Comparison of ENCODE assay signal across 29 mouse cellular contexts in the genomic region with DNA sequence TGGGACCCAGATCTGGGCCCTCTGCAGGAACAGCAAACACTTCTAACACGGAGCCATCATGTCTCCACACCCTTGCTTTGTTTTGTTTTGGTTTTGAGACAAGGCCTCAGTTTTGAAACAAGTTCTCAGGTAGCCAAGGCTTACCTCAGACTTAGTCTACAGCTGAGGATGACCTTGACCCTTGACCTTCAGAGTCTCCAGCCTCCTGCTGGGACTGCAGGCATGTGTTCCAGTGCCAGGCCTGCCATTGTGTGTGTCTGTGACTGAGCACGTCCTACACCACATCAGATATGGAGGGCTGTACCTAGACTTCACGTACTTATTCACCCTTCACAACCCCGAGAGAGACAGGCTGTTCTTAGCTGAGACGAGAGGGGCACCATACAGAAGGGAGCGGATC. TPM values are rescaled to one million over a fixed set of nuclear protein-coding genes. Genes with fewer than 3 reads are reported as not detected.
DNase-seq lines count a peak whose midpoint lies in the region; ATAC-seq lines count a peak whose summit lies in the region.
"Had no signal": no experiment of that assay in that cellular context is flagged by ENCODE, and none has a peak within 500 bp of the region (broad histone marks: within the 10 kb centered on the region; RNA-seq: fewer than 3 reads in every experiment).

No protein-coding gene starts in this region.

- H3K27me3 ChIP-seq in heart, embryonic 10.5 days (ENCODE audit: insufficient read depth, poor library complexity, severe bottlenecking), result no peaks in the 10 kb centered on the region
- H3K27me3 ChIP-seq in liver, embryonic 13.5 days, result peaks cover 32% of the 10 kb centered on the region
- H3K27me3 ChIP-seq: hindbrain, embryonic 15.5 days; limb, embryonic 15.5 days; lung, embryonic 15.5 days; midbrain, embryonic 15.5 days; neural tube, embryonic 13.5 days had no signal

- no peaks in the 10 kb centered on the region for H3K9me3 ChIP-seq in heart, embryonic 10.5 days
- H3K9me3 ChIP-seq in liver, embryonic 13.5 days (replicated peaks), result no peaks in the 10 kb centered on the region
- H3K9me3 ChIP-seq: hindbrain, embryonic 15.5 days; limb, embryonic 15.5 days; lung, embryonic 15.5 days; megakaryocyte, embryonic 14.5 days; midbrain, embryonic 15.5 days; neural tube, embryonic 13.5 days had no signal

- no peak for DNase-seq in heart, embryonic 10.5 days (ENCODE audit: low spot score)
- no peak for DNase-seq in heart, postnatal 4 days
- no peak for DNase-seq in liver, embryonic 13.5 days
- DNase-seq in liver, result no peak
- DNase-seq in ZHBTc4 (ENCODE audit: low read depth, low spot score), result peak; percentile 80
- DNase-seq in Muller cell, postnatal 12 days (ENCODE audit: inconsistent ontology term), result no peak
- no peak for DNase-seq in cerebellum, adult 9-10 months
- DNase-seq: adrenal gland, postnatal 14 days; cerebellum, adult 8-10 months; forebrain, postnatal 0 days; gastrocnemius, postnatal 14 days; heart, adult 18-20 months; kidney, adult 9 months; kidney, postnatal 25 days; left cerebral cortex, postnatal 4 days; lung, postnatal 36 days; right cerebral cortex, postnatal 4 days; thymus, postnatal 36 days had no signal

- H3K27ac ChIP-seq in heart, embryonic 10.5 days, result peak overlapping the region; percentile 85
- H3K27ac ChIP-seq in liver, embryonic 13.5 days, result peak overlapping the region; percentile 79
- H3K27ac ChIP-seq: hindbrain, embryonic 15.5 days; limb, embryonic 15.5 days; lung, embryonic 15.5 days; midbrain, embryonic 15.5 days; neural tube, embryonic 13.5 days had no signal

- ATAC-seq in liver, embryonic 13.5 days (ENCODE audit: low read depth), result no peak
- ATAC-seq: forebrain, postnatal 0 days; midbrain, embryonic 15.5 days had no signal

- H3K4me1 ChIP-seq in heart, embryonic 10.5 days, result peaks cover 56% of the 10 kb centered on the region
- peaks cover 67% of the 10 kb centered on the region for H3K4me1 ChIP-seq in liver, embryonic 13.5 days (replicated peaks)
- H3K4me1 ChIP-seq: hindbrain, embryonic 15.5 days; midbrain, embryonic 15.5 days had no signal

- peak overlapping the region; percentile 46; the same call in 1 of the 2 replicates for H3K9ac ChIP-seq in liver, embryonic 13.5 days
- H3K9ac ChIP-seq: forebrain, postnatal 0 days; hindbrain, embryonic 15.5 days; limb, embryonic 15.5 days; lung, embryonic 15.5 days; midbrain, embryonic 15.5 days; neural tube, embryonic 13.5 days had no signal

- no peak overlapping the region for H3K4me3 ChIP-seq in heart, embryonic 10.5 days
- no peak overlapping the region for H3K4me3 ChIP-seq in liver, embryonic 13.5 days (replicated peaks)
- H3K4me3 ChIP-seq: hindbrain, embryonic 15.5 days; limb, embryonic 15.5 days; lung, embryonic 15.5 days; megakaryocyte, embryonic 14.5 days; midbrain, embryonic 15.5 days; neural tube, embryonic 13.5 days had no signal

- no peak overlapping the region for H3K4me2 ChIP-seq in liver, embryonic 13.5 days
- H3K4me2 ChIP-seq: hindbrain, embryonic 15.5 days; limb, embryonic 15.5 days; lung, embryonic 15.5 days; midbrain, embryonic 15.5 days; neural tube, embryonic 13.5 days had no signal

- WGBS in heart, embryonic 10.5 days, result 74% methylated on average over 6 of the region's 6 CpGs
- WGBS in liver, embryonic 13.5 days (ENCODE audit: insufficient replicate concordance), result 73% methylated on average over 6 of the region's 6 CpGs

- no peaks in the 10 kb centered on the region for H3K36me3 ChIP-seq in heart, embryonic 10.5 days
- H3K36me3 ChIP-seq in liver, embryonic 13.5 days, result no peaks in the 10 kb centered on the region
- H3K36me3 ChIP-seq: hindbrain, embryonic 15.5 days; limb, embryonic 15.5 days; lung, embryonic 15.5 days; midbrain, embryonic 15.5 days; neural tube, embryonic 13.5 days had no signal

RNA-seq across cellular contexts. Expression of a gene that starts 46.2 kb away (rescaled TPM):
- not detected in 2 replicates for polyA plus RNA-seq in heart, embryonic 10.5 days (2016; fragmentation: Nextera tagmentation; extraction: Ambion mirVana)
- total RNA-seq in heart, postnatal 4 days (2021), result not detected
- polyA plus RNA-seq in liver, embryonic 13.5 days (2015; fragmentation: Nextera tagmentation; extraction: Ambion mirVana), result not detected in 2 replicates
- total RNA-seq: forebrain, postnatal 0 days; left cerebral cortex, adult 18-20 months; left cerebral cortex, postnatal 4 days; MEL had no signal
- polyA plus RNA-seq: heart, embryonic 14.5 days; hindbrain, embryonic 15.5 days; intestine, embryonic 14.5 days; limb, embryonic 15.5 days; lung, embryonic 15.5 days; midbrain, embryonic 15.5 days; neural tube, embryonic 13.5 days; stomach, embryonic 14.5 days had no signal
